ENCODE assay signal across 26 mouse cellular contexts in the genomic region with DNA sequence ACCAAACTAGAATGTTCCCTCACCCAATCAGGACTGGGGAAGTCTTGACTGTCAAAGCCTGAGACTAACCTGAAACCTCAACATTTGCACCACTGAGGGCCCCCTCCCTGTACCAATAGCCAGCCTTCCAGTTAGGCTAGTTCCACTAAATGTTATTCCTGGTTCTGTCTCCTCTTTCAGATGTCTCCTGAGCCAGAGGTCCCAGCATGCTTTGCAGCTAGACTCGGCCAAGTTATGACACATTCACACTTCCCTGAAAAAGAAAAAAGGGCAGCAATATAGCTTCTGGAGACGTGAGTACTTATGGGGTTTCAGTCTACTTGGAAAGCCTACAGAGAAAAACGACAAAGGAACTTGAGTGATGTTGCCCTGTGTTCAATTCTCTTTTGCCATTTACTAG.
DNase-seq lines count a peak whose midpoint lies in the region; ATAC-seq and TF ChIP-seq lines count a peak whose summit lies in the region.
"Had no signal": no experiment of that assay in that cellular context is flagged by ENCODE, and none has a peak within 500 bp of the region (broad histone marks: within the 10 kb centered on the region; RNA-seq: fewer than 3 reads in every experiment).

No protein-coding gene starts in this region.

- DNase-seq in heart, adult 11 months: peak; percentile 82
- DNase-seq in heart, adult 18-20 months: no peak
- DNase-seq in lung, postnatal 0 days (ENCODE audit: low spot score): peak; percentile 27
- DNase-seq in lung, postnatal 25 days (ENCODE audit: low spot score): no peak
- DNase-seq in NIH3T3 (ENCODE audit: low read depth): peak; percentile 25
- peak; percentile 40 for DNase-seq in skeletal muscle tissue, adult 2 months (ENCODE audit: low read depth, low spot score)
- DNase-seq: adrenal gland, postnatal 10 days; cerebellum, adult 11 months; cerebellum, adult 2 months; cerebellum, adult 9-11 months; cerebellum, postnatal 25 days; gastrocnemius, postnatal 14 days; heart, adult 2 months; heart, postnatal 14 days; heart, postnatal 4 days had no signal

- WGBS in lung, postnatal 0 days: 41% methylated on average over 3 of the region's 3 CpGs

- H3K27ac ChIP-seq in lung, postnatal 0 days (ENCODE audit: low read length): no peak overlapping the region
- H3K27ac ChIP-seq: embryonic facial prominence, embryonic 12.5 days; embryonic facial prominence, embryonic 15.5 days; forebrain, embryonic 12.5 days; forebrain, embryonic 15.5 days; heart, adult 2 months; heart, embryonic 10.5 days; heart, embryonic 13.5 days; hindbrain, embryonic 14.5 days; hindbrain, postnatal 0 days had no signal

- H3K9ac ChIP-seq in lung, postnatal 0 days (replicated peaks; ENCODE audit: low read depth): no peak overlapping the region
- H3K9ac ChIP-seq: embryonic facial prominence, embryonic 12.5 days; embryonic facial prominence, embryonic 15.5 days; forebrain, embryonic 12.5 days; forebrain, embryonic 15.5 days; heart, embryonic 13.5 days; hindbrain, embryonic 14.5 days had no signal

- TF ChIP-seq EP300 in lung, postnatal 0 days (IDR thresholded peaks at IDR 0.05): no peak

- no peak overlapping the region for H3K4me3 ChIP-seq in lung, postnatal 0 days (ENCODE audit: low read depth, low read length)
- H3K4me3 ChIP-seq: embryonic facial prominence, embryonic 12.5 days; embryonic facial prominence, embryonic 15.5 days; forebrain, embryonic 12.5 days; forebrain, embryonic 15.5 days; heart, adult 2 months; heart, embryonic 10.5 days; heart, embryonic 13.5 days had no signal

- no peaks in the 10 kb centered on the region for H3K36me3 ChIP-seq in lung, postnatal 0 days (ENCODE audit: insufficient read depth, low read length)
- H3K36me3 ChIP-seq: embryonic facial prominence, embryonic 12.5 days; embryonic facial prominence, embryonic 15.5 days; forebrain, embryonic 12.5 days; forebrain, embryonic 15.5 days; heart, embryonic 10.5 days; heart, embryonic 13.5 days had no signal

- no peaks in the 10 kb centered on the region for H3K27me3 ChIP-seq in lung, postnatal 0 days (replicated peaks; ENCODE audit: insufficient read depth, low read length)
- H3K27me3 ChIP-seq: embryonic facial prominence, embryonic 12.5 days; embryonic facial prominence, embryonic 15.5 days; forebrain, embryonic 12.5 days; forebrain, embryonic 15.5 days; heart, embryonic 13.5 days had no signal

- TF ChIP-seq CTCF in lung, postnatal 0 days (IDR thresholded peaks at IDR 0.05): no peak

- no peaks in the 10 kb centered on the region for H3K4me1 ChIP-seq in lung, postnatal 0 days (ENCODE audit: insufficient read depth, low read depth, low read length)
- H3K4me1 ChIP-seq: forebrain, embryonic 12.5 days; forebrain, embryonic 15.5 days had no signal

- H3K4me2 ChIP-seq in lung, postnatal 0 days (replicated peaks; ENCODE audit: low read depth, low read length): no peak overlapping the region
- H3K4me2 ChIP-seq: embryonic facial prominence, embryonic 12.5 days; embryonic facial prominence, embryonic 15.5 days; forebrain, embryonic 12.5 days; forebrain, embryonic 15.5 days; heart, embryonic 13.5 days; hindbrain, embryonic 14.5 days had no signal

- ATAC-seq in lung, postnatal 0 days: no peak
- ATAC-seq: activated CD4-positive, CD25-positive, alpha-beta regulatory T cell, adult 4 months; CD4-positive, CD25-positive, alpha-beta regulatory T cell, adult 4 months; forebrain, embryonic 15.5 days; hindbrain, postnatal 0 days; inflammation-experienced regulatory T-cells, adult 6 months had no signal

- H3K9me3 ChIP-seq in lung, postnatal 0 days (ENCODE audit: low read length): no peaks in the 10 kb centered on the region
- H3K9me3 ChIP-seq: embryonic facial prominence, embryonic 12.5 days; embryonic facial prominence, embryonic 15.5 days; forebrain, embryonic 12.5 days; forebrain, embryonic 15.5 days; heart, embryonic 10.5 days; heart, embryonic 13.5 days had no signal

Comparison
In these comparisons a context has a peak if more than half of its experiments do, and no peak if none do; other contexts are left out.
1. DNase-seq: peak in heart, adult 11 months (single experiment), lung, postnatal 0 days (single experiment), NIH3T3 (single experiment) and skeletal muscle tissue, adult 2 months (single experiment); none in heart, adult 18-20 months (0 of 2) and lung, postnatal 25 days (single experiment).